ENCODE assay signal across 8 mouse cellular contexts in genomic region chr11:83963991-83964921, GRCm38 (mm10). TPM values are rescaled to one million over a fixed set of nuclear protein-coding genes. Genes with fewer than 3 reads are reported as not detected.
A peak's percentile ranks its signal among the peaks of the same experiment; 100 is the strongest.
DNase-seq lines count a peak whose midpoint lies in the region; ATAC-seq lines count a peak whose summit lies in the region.

TSS of gene Synrg (plus strand) at chr11:83964428.

- intact Hi-C loops in left cerebral cortex, postnatal 14 days (cut with DNase I), result no loop called here

- peak within 1 kb of the TSS; percentile 59 for H3K27ac ChIP-seq in intestine, embryonic 14.5 days (ENCODE audit: low read depth)

- H3K9ac ChIP-seq in intestine, embryonic 14.5 days (ENCODE audit: low read length), result peak within 1 kb of the TSS; percentile 69

- WGBS in intestine, embryonic 14.5 days, result 2% methylated on average over 63 of the region's 76 CpGs

- H3K4me3 ChIP-seq in intestine, embryonic 14.5 days (ENCODE audit: low read depth, low read length), result peak within 1 kb of the TSS; percentile 66

- H3K9me3 ChIP-seq in intestine, embryonic 14.5 days (ENCODE audit: control insufficient read depth, low read length), result no peaks in the 10 kb centered on the region

- peak; percentile 93 to 96 for DNase-seq in adrenal gland, adult (ENCODE audit: inconsistent age in 2 of 2, low spot score in 1 of 2)
- DNase-seq in embryo, embryonic 10.5 days (ENCODE audit: low spot score), result peak; percentile 89
- peak; percentile 92 for DNase-seq in gastrocnemius, postnatal 25 days
- peak; percentile 88 for DNase-seq in intestine, embryonic 14.5 days (ENCODE audit: low spot score)
- DNase-seq in left cerebral cortex, postnatal 14 days (ENCODE audit: low spot score in 2 of 2), result peak; percentile 88 to 89
- peak; percentile 88 for DNase-seq in mesoderm, embryonic 11.5 days (ENCODE audit: low read depth, low spot score)
- peak; percentile 80 to 86 for DNase-seq in right cerebral cortex, postnatal 36 days (ENCODE audit: low spot score in 2 of 2)
- peak; percentile 88 for DNase-seq in yolk sac, embryonic 10.5 days (ENCODE audit: low spot score)

- peaks cover 39% of the 10 kb centered on the region for H3K36me3 ChIP-seq in intestine, embryonic 14.5 days (ENCODE audit: control insufficient read depth, insufficient read depth, low read length)

- peak; percentile 95 for ATAC-seq in intestine, embryonic 14.5 days (replicated peaks; ENCODE audit: low FRiP score, low TSS enrichment, low read depth)

- H3K27me3 ChIP-seq in intestine, embryonic 14.5 days (replicated peaks; ENCODE audit: control insufficient read depth, insufficient read depth, low read length), result no peaks in the 10 kb centered on the region

- peak within 1 kb of the TSS; percentile 66 for H3K4me2 ChIP-seq in intestine, embryonic 14.5 days (ENCODE audit: low read length)

- H3K4me1 ChIP-seq in intestine, embryonic 14.5 days (replicated peaks; ENCODE audit: control insufficient read depth, insufficient read depth, low read length), result no peaks in the 10 kb centered on the region

RNA-seq across cellular contexts. Expression of gene Synrg, which starts in this region (rescaled TPM):
- total RNA-seq in gastrocnemius, postnatal 25 days (2021), result 10 to 100 TPM; 30.5 to 32.3 TPM
- 8.8 and 10.9 TPM in 2 replicates for polyA plus RNA-seq in intestine, embryonic 14.5 days (2014; fragmentation: Nextera tagmentation; extraction: Ambion mirVana)
- 10 to 100 TPM; 44.3 to 47.7 TPM for total RNA-seq in left cerebral cortex, postnatal 14 days (2021)

Comparison
In these comparisons a context has a peak if more than half of its experiments do, and no peak if none do; other contexts are left out.
1. Peak in every context shown above with its lines: DNase-seq, ATAC-seq, H3K4me3 ChIP-seq and H3K27ac ChIP-seq.